Mouse (Mus musculus): ENCODE data around the gene Bdh1.
A peak's percentile ranks its signal among the peaks of the same experiment; 100 is the strongest.

Gene Bdh1

DNA sequence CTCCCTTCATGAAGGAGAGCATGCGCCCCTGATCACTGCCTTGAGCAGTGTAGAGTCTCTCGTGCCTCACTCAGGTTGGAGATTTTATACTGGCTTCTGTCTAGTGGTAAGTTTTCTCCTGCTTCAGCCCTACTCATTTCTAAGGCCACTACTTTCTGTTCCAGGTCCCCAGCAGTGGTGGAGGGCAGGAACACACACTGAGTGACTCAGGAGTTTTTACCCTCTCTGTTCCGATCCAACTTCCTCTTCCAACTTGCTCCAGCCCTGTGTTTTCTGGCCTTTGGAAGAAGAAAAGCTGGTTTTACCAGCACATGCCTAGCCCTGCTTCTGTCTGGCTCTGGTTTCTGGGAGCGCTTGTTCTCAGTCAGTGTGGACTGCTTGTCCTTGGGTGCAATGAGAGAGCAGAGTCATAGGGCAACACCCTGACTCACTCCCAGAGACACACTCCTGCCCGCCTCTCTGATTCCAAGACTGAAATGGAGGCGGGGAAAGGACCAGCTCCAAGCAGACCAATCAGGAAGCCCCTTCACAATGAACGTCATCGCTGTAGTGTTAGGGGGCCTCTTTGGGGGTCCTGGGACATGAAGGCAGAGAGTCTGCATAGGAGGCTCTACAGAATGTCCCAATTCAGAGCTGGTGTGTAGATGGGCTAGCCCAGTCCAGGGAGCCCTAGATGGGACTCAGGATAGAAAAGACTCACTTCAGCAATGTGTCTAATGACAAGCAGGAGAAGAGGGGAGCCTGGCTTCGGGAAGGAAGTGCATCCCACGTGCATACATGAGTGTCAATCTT lies 84.8 kb downstream of the Bdh1 start:
- DNase-seq, result no peak

DNA sequence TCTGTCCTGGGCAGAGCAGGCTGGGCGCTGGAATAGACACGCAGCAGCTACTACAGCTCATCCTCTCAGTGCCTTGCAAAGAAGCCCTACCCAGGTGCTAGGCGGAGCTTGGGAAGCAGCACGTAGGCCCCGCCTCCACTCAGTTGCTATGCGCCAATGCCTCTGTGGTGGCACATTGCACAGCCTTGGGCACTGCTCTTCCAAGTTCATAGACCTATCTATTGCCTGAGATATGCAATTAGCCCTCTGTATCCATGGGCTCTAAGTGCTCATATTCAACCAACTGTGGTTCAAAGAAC lies 85.3 kb downstream of the Bdh1 start:
- peak; percentile 45 for DNase-seq

DNA sequence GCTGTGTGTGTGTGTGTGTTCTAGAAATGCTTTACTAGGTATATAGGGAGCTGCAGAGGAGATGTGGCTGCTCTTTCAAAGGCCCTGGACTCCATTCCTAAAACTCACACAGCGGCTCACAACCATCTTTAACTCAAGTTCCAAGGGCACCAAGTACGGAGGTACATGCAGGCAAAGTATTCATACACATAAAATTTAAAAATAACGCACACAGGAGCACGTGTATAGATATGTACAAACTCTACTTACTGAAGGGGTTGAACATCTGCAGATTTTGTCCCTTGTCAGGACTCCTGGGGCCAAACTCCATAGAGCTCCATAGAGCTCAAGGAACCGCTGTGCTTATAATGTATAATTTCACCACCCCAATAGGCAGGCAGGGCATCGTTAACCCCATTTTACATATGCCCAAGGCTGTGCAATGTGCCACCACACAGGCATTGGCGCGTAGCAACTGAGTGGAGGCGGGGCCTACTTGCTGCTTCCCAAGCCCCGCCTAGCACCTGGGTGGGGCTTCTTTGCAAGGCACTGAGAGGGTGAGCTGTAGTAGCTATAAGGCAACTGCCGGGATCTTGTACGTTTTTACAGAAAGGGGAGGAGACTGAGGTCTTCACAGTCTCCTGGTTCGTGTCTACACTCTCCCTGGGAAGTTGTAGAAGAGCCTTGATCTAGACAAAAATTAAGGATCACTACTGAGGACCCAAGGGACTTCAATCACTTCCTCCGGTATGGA lies 85.9 kb downstream of the Bdh1 start:
- DNase-seq, result peak; percentile 59
